Mouse (Mus musculus): ENCODE measurements around the gene Cuedc2. TPM values are rescaled to one million over a fixed set of nuclear protein-coding genes. Genes with fewer than 3 reads are reported as not detected.
A peak's percentile ranks its signal among the peaks of the same experiment; 100 is the strongest.

The Cuedc2 gene
- polyA plus RNA-seq, 1 experiment from 2014 or later: 207 TPM

MicroRNAs encoded within 50 kb of the gene (microRNA counts, 519-probe panel; counts per million panel counts)
- microRNA mmu-miR-146b: 460 counts per million, percentile 65 among the panel's probes with 10 or more counts

Small RNAs within 50 kb of the gene (microRNA-seq; reads per million reads assigned to microRNA genes)
- gene Mir146b: 0.91 reads per million

Other genes with a start within 250 kb of the Cuedc2 start
- gene Elovl3, start 206.8 kb downstream of the Cuedc2 start, polyA plus RNA-seq (2016; fragmentation: Nextera tagmentation; extraction: Ambion mirVana): 0.59 and 0.93 TPM in 2 replicates
- gene Pitx3, start 190.4 kb downstream of the Cuedc2 start, polyA plus RNA-seq (2016; fragmentation: Nextera tagmentation; extraction: Ambion mirVana): 9.5 and 12.3 TPM in 2 replicates
- gene Gbf1, start 186.2 kb downstream of the Cuedc2 start, polyA plus RNA-seq (2016; fragmentation: Nextera tagmentation; extraction: Ambion mirVana): 70.1 and 70.9 TPM in 2 replicates
- 9.0 and 10.6 TPM in 2 replicates for gene Nfkb2, start 34.4 kb downstream of the Cuedc2 start, polyA plus RNA-seq (2016; fragmentation: Nextera tagmentation; extraction: Ambion mirVana)
- 6.9 and 8.1 TPM in 2 replicates for gene Psd, start 11.5 kb downstream of the Cuedc2 start, polyA plus RNA-seq (2016; fragmentation: Nextera tagmentation; extraction: Ambion mirVana)
- 15.4 and 16.4 TPM in 2 replicates for gene Fbxl15, start 10.5 kb downstream of the Cuedc2 start, polyA plus RNA-seq (2016; fragmentation: Nextera tagmentation; extraction: Ambion mirVana)
- 4.4 and 4.6 TPM in 2 replicates for gene Mfsd13a, start 2.4 kb upstream of the Cuedc2 start, polyA plus RNA-seq (2016; fragmentation: Nextera tagmentation; extraction: Ambion mirVana)
- 2.2 and 2.3 TPM in 2 replicates for gene 2310034G01Rik, start 11.6 kb upstream of the Cuedc2 start, polyA plus RNA-seq (2016; fragmentation: Nextera tagmentation; extraction: Ambion mirVana)
- 157 and 161 TPM in 2 replicates for gene Actr1a, start 57.0 kb upstream of the Cuedc2 start, polyA plus RNA-seq (2016; fragmentation: Nextera tagmentation; extraction: Ambion mirVana)
- gene Sufu, start 58.2 kb upstream of the Cuedc2 start, polyA plus RNA-seq (2016; fragmentation: Nextera tagmentation; extraction: Ambion mirVana): 44.9 and 47.6 TPM in 2 replicates
- gene Trim8, start 163.0 kb upstream of the Cuedc2 start, polyA plus RNA-seq (2016; fragmentation: Nextera tagmentation; extraction: Ambion mirVana): 22.4 and 23.5 TPM in 2 replicates
- gene Arl3, start 234.5 kb upstream of the Cuedc2 start, polyA plus RNA-seq (2016; fragmentation: Nextera tagmentation; extraction: Ambion mirVana): 191 TPM in 2 replicates
- 23.4 and 23.6 TPM in 2 replicates for gene Sfxn2, start 234.7 kb upstream of the Cuedc2 start, polyA plus RNA-seq (2016; fragmentation: Nextera tagmentation; extraction: Ambion mirVana)